Mouse (Mus musculus) bone marrow, adult 2 months (tissue): Measurements from ENCODE around the gene Fancd2. TPM values are rescaled to one million over a fixed set of nuclear protein-coding genes. Genes with fewer than 3 reads are reported as not detected.

Experiments used
- H3K27ac ChIP-seq: fragments of 200-500 bp; 2 replicates; pipeline ENCODE4 v1.5.1; 2012; ENCODE audit warnings: low read depth, mild to moderate bottlenecking, control low read depth, inconsistent platforms, low read length; ENCODE audit not compliant: control insufficient read depth, poor library complexity, insufficient read depth
- H3K4me1 ChIP-seq: fragments of 200-500 bp; 2 replicates; pipeline ENCODE4 v1.6.1; 2011; ENCODE audit warnings: low read length; ENCODE audit not compliant: control insufficient read depth, insufficient read depth
- H3K4me3 ChIP-seq: fragments of 200-500 bp; replicated peaks from 2 replicates; pipeline ENCODE3; 2011; ENCODE audit warnings: mild to moderate bottlenecking, low read depth, low read length, control low read depth; ENCODE audit not compliant: control insufficient read depth
- CTCF ChIP-seq: fragments of 200-500 bp; IDR thresholded peaks from 2 replicates; pipeline ENCODE4 v1.5.1; 2011; ENCODE audit warnings: low read length, control low read depth; ENCODE audit not compliant: control insufficient read depth, insufficient read depth
- POLR2A ChIP-seq: fragments of 200-500 bp; IDR thresholded peaks from 2 replicates; pipeline ENCODE4 v1.6.1; 2011; ENCODE audit warnings: low read depth, mild to moderate bottlenecking, control low read depth, low read length, borderline replicate concordance; ENCODE audit not compliant: control insufficient read depth
- WGBS: fragments of 180-500 bp; shearing (Covaris S2); methylation state at CpG from one replicate; pipeline ENCODE4 v1.1.7; 2018; 5-methylcytosine and 5-hydroxymethylcytosine counted together
- polyA plus RNA-seq: library from polyadenylated mRNA; stranded (reverse); fragments of >200 nt; gene quantifications from 2 replicates; pipeline ENCODE4 v1.2.4, GENCODE M21; 2011; ENCODE audit warnings: low replicate concordance; ENCODE audit not compliant: missing spikeins, insufficient read depth, insufficient read length

Fancd2 gene
- polyA plus RNA-seq, result 11.0 and 13.2 TPM in 2 replicates

- Histone ChIP-seq H3K4me1 (peaks cover 1% of the 10 kb centered on the region; the same call in 1 of the 2 replicates), H3K27ac (peak within 1 kb of the TSS; percentile 85), H3K4me3 (peak within 1 kb of the TSS; percentile 100)
- WGBS, result under 1% methylated on average over 47 of the region's 47 CpGs
- no peak; the same call in 1 of the 2 replicates for TF ChIP-seq CTCF
- peak; percentile 83 for TF ChIP-seq POLR2A
These were observed at the start of gene Fancd2, which contains the start of gene Emc3 for GRCm38 (mm10) chr6:113530932-113531839. Fancd2 (plus strand) TSS chr6:113531682. Emc3 (minus strand) TSS chr6:113531652.

GRCm38 (mm10) chr6:113482477-113483099 is 48.9 kb upstream of the Fancd2 start:
- peak overlapping the region; percentile 62 for H3K27ac ChIP-seq
- no peaks in the 10 kb centered on the region; the same call in 1 of the 2 replicates for H3K4me1 ChIP-seq
- WGBS, result 3% methylated on average over 65 of the region's 65 CpGs
- H3K4me3 ChIP-seq, result peak overlapping the region; percentile 68
- TF ChIP-seq POLR2A (no peak), CTCF (no peak)

GRCm38 (mm10) chr6:113483100-113483615 is 48.3 kb upstream of the Fancd2 start, which contains the start of gene Creld1:
Creld1 (plus strand) TSS chr6:113483297.
- peak within 1 kb of the TSS; percentile 62 for H3K27ac ChIP-seq
- no peak for TF ChIP-seq CTCF
- peak; percentile 53; the same call in 1 of the 2 replicates for TF ChIP-seq POLR2A
- 0% methylated on average over 26 of the region's 26 CpGs for WGBS
- no peaks in the 10 kb centered on the region; the same call in 1 of the 2 replicates for H3K4me1 ChIP-seq
- H3K4me3 ChIP-seq, result peak within 1 kb of the TSS; percentile 68

- peak overlapping the region; percentile 68 for H3K4me3 ChIP-seq
- TF ChIP-seq CTCF (no peak), POLR2A (no peak)
- 12% methylated on average over 10 of the region's 10 CpGs for WGBS
- peak overlapping the region; percentile 23; the same call in 1 of the 2 replicates for H3K27ac ChIP-seq
- no peaks in the 10 kb centered on the region; the same call in 1 of the 2 replicates for H3K4me1 ChIP-seq
These were observed 47.8 kb upstream of the Fancd2 start for GRCm38 (mm10) chr6:113483729-113484128.

- WGBS, result 10% methylated on average over 7 of the region's 7 CpGs
- H3K4me1 ChIP-seq, result no peaks in the 10 kb centered on the region; the same call in 1 of the 2 replicates
- TF ChIP-seq POLR2A (no peak), CTCF (no peak)
- no peak overlapping the region for H3K27ac ChIP-seq
- H3K4me3 ChIP-seq, result no peak overlapping the region
These were observed 44.3 kb upstream of the Fancd2 start for GRCm38 (mm10) chr6:113487125-113487576.

GRCm38 (mm10) chr6:113489410-113489809 is 42.1 kb upstream of the Fancd2 start:
- Histone ChIP-seq H3K27ac (no peak overlapping the region), H3K4me3 (no peak overlapping the region), H3K4me1 (no peaks in the 10 kb centered on the region; the same call in 1 of the 2 replicates)
- 87% methylated on average over 14 of the region's 14 CpGs for WGBS
- TF ChIP-seq CTCF, result no peak
- TF ChIP-seq POLR2A, result no peak

- no peaks in the 10 kb centered on the region; the same call in 1 of the 2 replicates for H3K4me1 ChIP-seq
- no peak overlapping the region for H3K27ac ChIP-seq
- no peak overlapping the region for H3K4me3 ChIP-seq
- TF ChIP-seq CTCF (no peak), POLR2A (no peak)
- 88% methylated on average over 24 of the region's 24 CpGs for WGBS
These were observed 39.2 kb upstream of the Fancd2 start for GRCm38 (mm10) chr6:113492101-113492864.
